Mouse (Mus musculus) liver, embryonic 14.5 days (tissue): ENCODE measurements at regions not wholly inside any gene's neighbourhood (a gene's known extent, or its start where the extent isn't known, plus 50 kb on each side); places are given as distances from the start of the nearest gene placed in this dataset.

Source experiments
- ATAC-seq: fragments of 200-750 bp; cut with Nextera tagmentation; 2 replicates; pipeline ENCODE4 v1.8.0; 2017; ENCODE audit warnings: moderate number of reproducible peaks, mild to moderate bottlenecking, moderate library complexity; ENCODE audit not compliant: insufficient read depth
- DNase-seq, 3 experiments: peaks; one replicate each; pipeline ENCODE4 v3.0.0-alpha.2; 2012 to 2013; ENCODE audit warnings: low read depth in 3 of 3, low spot score in 3 of 3
- H3K27ac ChIP-seq: fragments of 300-500 bp; sonication (generic); 2 replicates; pipeline ENCODE4 v1.5.1; 2014; ENCODE audit warnings: moderate library complexity, mild to moderate bottlenecking, control low read depth, inconsistent platforms
- H3K27me3 ChIP-seq: fragments of 300-500 bp; sonication (generic); 2 replicates; pipeline ENCODE4 v1.6.1; 2014; ENCODE audit warnings: mild to moderate bottlenecking, low read length, moderate library complexity; ENCODE audit not compliant: control insufficient read depth, insufficient read depth
- H3K36me3 ChIP-seq: fragments of 300-500 bp; sonication (generic); replicated peaks from 2 replicates; pipeline ENCODE4 v1.6.1; 2014; ENCODE audit warnings: low read depth; ENCODE audit not compliant: control insufficient read depth, insufficient read depth
- H3K4me1 ChIP-seq, 2 experiments: fragments of 200-500 bp in 1 of 2; fragments of 300-500 bp in 1 of 2; sonication (generic) in 1 of 2; replicated peaks; 2 replicates each; pipeline ENCODE4 v1.6.1; 2012 to 2014; ENCODE audit warnings: antibody characterized with exemption in 1 of 2, inconsistent platforms in 1 of 2, low read length in 1 of 2; ENCODE audit not compliant: control insufficient read depth in 2 of 2, insufficient read depth in 2 of 2
- H3K4me2 ChIP-seq: fragments of 300-500 bp; sonication (generic); 2 replicates; pipeline ENCODE4 v1.6.1; 2014; ENCODE audit warnings: low read depth, mild to moderate bottlenecking, control low read depth, moderate library complexity
- H3K4me3 ChIP-seq, 2 experiments: fragments of 200-500 bp in 1 of 2; fragments of 300-500 bp in 1 of 2; sonication (generic) in 1 of 2; 2 replicates each; pipeline ENCODE4 v1.5.1; 2012 to 2014; ENCODE audit warnings: low read depth in 2 of 2, low read length in 2 of 2, mild to moderate bottlenecking in 2 of 2, control low read depth in 1 of 2, inconsistent platforms in 1 of 2, moderate library complexity in 1 of 2; ENCODE audit not compliant: insufficient read depth in 1 of 2
- H3K9ac ChIP-seq: fragments of 300-500 bp; sonication (generic); replicated peaks from 2 replicates; pipeline ENCODE4 v1.6.1; 2014; ENCODE audit warnings: mild to moderate bottlenecking, control low read depth, moderate library complexity
- H3K9me3 ChIP-seq: fragments of 300-500 bp; sonication (generic); 2 replicates; pipeline ENCODE4 v1.6.1; 2016; ENCODE audit warnings: low read length, mixed read lengths; ENCODE audit not compliant: control insufficient read depth
- CTCF ChIP-seq: IDR thresholded peaks from 2 replicates; pipeline ENCODE4 v1.5.1; 2016; ENCODE audit warnings: antibody characterized with exemption, low read depth, control low read depth
- EP300 ChIP-seq: IDR thresholded peaks from 2 replicates; pipeline ENCODE4 v1.6.1; 2016; ENCODE audit warnings: antibody characterized with exemption, low read depth
- WGBS: fragments of 180-500 bp; shearing (Covaris S2); extraction: QIAGEN DNeasy Blood & Tissue Kit; methylation state at CpG from one replicate; pipeline ENCODE4 v1.1.7; 2014; ENCODE audit not compliant: insufficient replicate concordance; 5-methylcytosine and 5-hydroxymethylcytosine counted together

GRCm38 (mm10) chr13:114237391-114237790, 150.7 kb downstream of the Ndufs4 start:
- Histone ChIP-seq H3K9ac (no peak overlapping the region), H3K4me2 (no peak overlapping the region), H3K9me3 (no peaks in the 10 kb centered on the region), H3K4me1 (no peaks in the 10 kb centered on the region), H3K36me3 (no peaks in the 10 kb centered on the region), H3K27ac (no peak overlapping the region), H3K27me3 (no peaks in the 10 kb centered on the region), H3K4me3 (no peak overlapping the region)
- ATAC-seq (no peak), DNase-seq (no peak)
- no peak for TF ChIP-seq CTCF
- TF ChIP-seq EP300: no peak
- WGBS: 69% methylated on average over 8 of the region's 8 CpGs

- Histone ChIP-seq H3K4me3 (no peak overlapping the region), H3K27ac (no peak overlapping the region), H3K4me1 (peaks cover 0 to 5% of the 10 kb centered on the region in 2 experiments; a peak in 2 of 4 replicates), H3K4me2 (no peak overlapping the region), H3K9ac (no peak overlapping the region), H3K36me3 (no peaks in the 10 kb centered on the region), H3K27me3 (no peaks in the 10 kb centered on the region), H3K9me3 (no peaks in the 10 kb centered on the region)
- DNase-seq (no peak), ATAC-seq (no peak)
- TF ChIP-seq EP300 (no peak), CTCF (no peak)
- 59% methylated on average over 4 of the region's 4 CpGs for WGBS
These were observed 152.2 kb downstream of the Ndufs4 start for GRCm38 (mm10) chr13:114235892-114236291.

GRCm38 (mm10) chr13:114232203-114232602, 155.9 kb downstream of the Ndufs4 start:
- Histone ChIP-seq H3K36me3 (no peaks in the 10 kb centered on the region), H3K9ac (no peak overlapping the region), H3K27ac (no peak overlapping the region), H3K4me3 (no peak overlapping the region), H3K27me3 (no peaks in the 10 kb centered on the region), H3K4me2 (no peak overlapping the region), H3K4me1 (peaks cover 0 to 7% of the 10 kb centered on the region in 2 experiments; a peak in 2 of 4 replicates), H3K9me3 (no peaks in the 10 kb centered on the region)
- 76% methylated on average over 3 of the region's 3 CpGs for WGBS
- TF ChIP-seq CTCF (no peak), EP300 (no peak)
- ATAC-seq (peak; percentile 46; the same call in 1 of the 2 replicates), DNase-seq (no peak)

GRCm38 (mm10) chr13:114230557-114230956, 157.5 kb downstream of the Ndufs4 start:
- TF ChIP-seq CTCF (no peak), EP300 (no peak)
- no peaks in the 10 kb centered on the region for H3K36me3 ChIP-seq
- 60% methylated on average over 4 of the region's 4 CpGs for WGBS

DNA sequence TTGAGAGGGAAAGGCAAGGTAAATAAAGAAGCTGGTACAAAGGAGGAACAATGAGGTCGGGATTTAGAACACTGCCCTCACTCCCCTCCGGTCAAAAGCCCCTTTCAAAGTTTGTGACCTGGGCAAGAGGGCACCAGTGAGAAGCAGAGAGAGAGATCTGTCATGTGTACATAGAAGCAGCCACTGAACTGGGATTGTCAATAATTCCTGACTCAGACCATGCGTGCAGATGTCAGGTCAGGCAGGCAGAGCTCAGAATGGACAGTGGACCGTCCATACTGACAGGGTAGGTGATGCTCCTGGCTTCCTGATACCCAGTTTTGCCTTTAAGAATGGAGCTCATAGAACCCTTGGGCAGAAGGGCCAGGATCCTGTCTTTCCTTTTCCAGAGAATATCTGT, 161.0 kb downstream of the Ndufs4 start:
- H3K27me3 ChIP-seq: no peaks in the 10 kb centered on the region
- H3K9ac ChIP-seq: no peak overlapping the region
- DNase-seq (no peak), ATAC-seq (no peak)
- no peaks in the 10 kb centered on the region for H3K36me3 ChIP-seq
- no peak overlapping the region for H3K27ac ChIP-seq
- no peak overlapping the region for H3K4me2 ChIP-seq
- no peaks in the 10 kb centered on the region for H3K9me3 ChIP-seq
- 60% methylated on average over 4 of the region's 4 CpGs for WGBS
- peaks cover 0 to 4% of the 10 kb centered on the region in 2 experiments; a peak in 2 of 4 replicates for H3K4me1 ChIP-seq
- no peak overlapping the region for H3K4me3 ChIP-seq
- no peak for TF ChIP-seq EP300
- TF ChIP-seq CTCF: no peak

More at GRCm38 (mm10) chr13:114230557-114230956, 157.5 kb downstream of the Ndufs4 start:
- Histone ChIP-seq H3K9me3 (no peaks in the 10 kb centered on the region), H3K4me3 (no peak overlapping the region), H3K9ac (no peak overlapping the region), H3K27me3 (no peaks in the 10 kb centered on the region), H3K4me2 (no peak overlapping the region), H3K4me1 (peaks cover 0 to 7% of the 10 kb centered on the region in 2 experiments; a peak in 2 of 4 replicates), H3K27ac (no peak overlapping the region)
- no peak for DNase-seq
- ATAC-seq: no peak
